9 mouse cellular contexts compared by ENCODE assay signal in the genomic region with DNA sequence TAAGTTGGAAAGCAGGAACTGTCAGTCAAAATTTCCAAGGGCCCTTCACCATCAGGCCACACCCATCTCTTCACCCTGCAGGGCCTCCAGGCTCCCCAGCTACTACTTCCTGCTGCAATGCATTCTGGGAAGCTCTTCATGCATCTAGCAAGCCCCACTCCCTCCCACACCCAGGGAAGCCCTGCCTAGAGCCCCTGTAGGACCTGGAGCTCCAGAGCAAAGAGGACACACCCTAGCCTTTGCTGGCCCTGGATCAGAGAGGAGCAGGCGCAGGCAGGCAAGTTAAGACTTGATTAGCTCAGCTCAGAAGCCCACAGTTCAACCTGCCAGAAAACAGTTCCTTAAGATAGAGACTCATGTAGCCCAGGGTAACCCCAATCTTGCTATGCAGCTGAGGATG. TPM values are rescaled to one million over a fixed set of nuclear protein-coding genes. Genes with fewer than 3 reads are reported as not detected.
A peak's percentile ranks its signal among the peaks of the same experiment; 100 is the strongest.
DNase-seq lines count a peak whose midpoint lies in the region; ATAC-seq lines count a peak whose summit lies in the region.
"Had no signal": no experiment of that assay in that cellular context is flagged by ENCODE, and none has a peak within 500 bp of the region (broad histone marks: within the 10 kb centered on the region; RNA-seq: fewer than 3 reads in every experiment).

No protein-coding gene starts in this region.

- no peaks in the 10 kb centered on the region for H3K9me3 ChIP-seq in liver, embryonic 12.5 days (replicated peaks)
- H3K9me3 ChIP-seq in hindbrain, embryonic 12.5 days (replicated peaks) = no peaks in the 10 kb centered on the region

- peak overlapping the region; percentile 24; the same call in 1 of the 2 replicates for H3K9ac ChIP-seq in liver, embryonic 12.5 days
- no peak overlapping the region for H3K9ac ChIP-seq in hindbrain, embryonic 12.5 days

- peak; percentile 79 for DNase-seq in CD4-positive, CD25-positive, alpha-beta regulatory T cell, adult 2 months (ENCODE audit: low read depth, low spot score)
- peak; percentile 65 for DNase-seq in WW6 (ENCODE audit: low read depth, low spot score)
- peak; percentile 32 for DNase-seq in retina, embryonic 14.5 days (ENCODE audit: low spot score)
- DNase-seq in kidney, adult 11 months = no peak
- DNase-seq in gastrocnemius, postnatal 4 days (ENCODE audit: low spot score in 2 of 2) = no peak
- DNase-seq in cerebellum, postnatal 14 days = no peak
- DNase-seq: cerebellum, adult 11-12 months had no signal

- no peak overlapping the region for H3K4me3 ChIP-seq in liver, embryonic 12.5 days
- H3K4me3 ChIP-seq in hindbrain, embryonic 12.5 days = no peak overlapping the region

- WGBS in liver, embryonic 12.5 days (ENCODE audit: insufficient replicate concordance) = 32% methylated on average over 1 of the region's 1 CpGs
- WGBS in hindbrain, embryonic 12.5 days = 80% methylated on average over 1 of the region's 1 CpGs

- H3K4me2 ChIP-seq in liver, embryonic 12.5 days = peak overlapping the region; percentile 42
- H3K4me2 ChIP-seq in hindbrain, embryonic 12.5 days (replicated peaks) = no peak overlapping the region

- H3K4me1 ChIP-seq in liver, embryonic 12.5 days = peaks cover 26% of the 10 kb centered on the region
- no peaks in the 10 kb centered on the region for H3K4me1 ChIP-seq in hindbrain, embryonic 12.5 days

- H3K36me3 ChIP-seq in liver, embryonic 12.5 days = peaks cover 7% of the 10 kb centered on the region
- peaks cover 4% of the 10 kb centered on the region; the same call in 1 of the 2 replicates for H3K36me3 ChIP-seq in hindbrain, embryonic 12.5 days

- H3K27ac ChIP-seq in liver, embryonic 12.5 days = peak overlapping the region; percentile 90
- no peak overlapping the region for H3K27ac ChIP-seq in hindbrain, embryonic 12.5 days

- peak; percentile 91 for ATAC-seq in liver, embryonic 12.5 days
- no peak for ATAC-seq in hindbrain, embryonic 12.5 days (ENCODE audit: low FRiP score)

- 0 out of 2 replicates have a peak, but pooled peaks cover 4% of the 10 kb centered on the region for H3K27me3 ChIP-seq in liver, embryonic 12.5 days (replicated peaks)
- H3K27me3 ChIP-seq in hindbrain, embryonic 12.5 days = no peaks in the 10 kb centered on the region

RNA-seq across cellular contexts. Expression of a gene that starts 3.9 kb away (rescaled TPM):
- polyA plus RNA-seq in liver, embryonic 12.5 days (2016; fragmentation: Nextera tagmentation; extraction: Ambion mirVana) = 1.2 and 1.4 TPM in 2 replicates
- total RNA-seq in gastrocnemius, postnatal 4 days (2021) = 1 to 10 TPM; 5.0 to 9.0 TPM
- 0.92 and 4.1 TPM in 2 replicates for polyA plus RNA-seq in hindbrain, embryonic 12.5 days (2016; fragmentation: Nextera tagmentation; extraction: Ambion mirVana)

RNA-seq across cellular contexts. Expression of a gene that starts 26.8 kb away (rescaled TPM):
- not detected in 2 replicates for polyA plus RNA-seq in liver, embryonic 12.5 days (2016; fragmentation: Nextera tagmentation; extraction: Ambion mirVana)
- total RNA-seq in gastrocnemius, postnatal 4 days (2021) = under 1 TPM; 0.29 to 0.36 TPM
- polyA plus RNA-seq in hindbrain, embryonic 12.5 days (2016; fragmentation: Nextera tagmentation; extraction: Ambion mirVana) = 0.36 and 0.66 TPM in 2 replicates

RNA-seq across cellular contexts. Expression of a gene that starts 46.8 kb away (rescaled TPM):
- polyA plus RNA-seq in liver, embryonic 12.5 days (2016; fragmentation: Nextera tagmentation; extraction: Ambion mirVana) = 16.8 and 17.3 TPM in 2 replicates
- total RNA-seq in gastrocnemius, postnatal 4 days (2021) = 10 to 100 TPM; 11.5 to 15.7 TPM
- 36.5 and 38.9 TPM in 2 replicates for polyA plus RNA-seq in hindbrain, embryonic 12.5 days (2016; fragmentation: Nextera tagmentation; extraction: Ambion mirVana)

RNA-seq across cellular contexts. Expression of a gene that starts 52.2 kb away (rescaled TPM):
- 0.07 TPM in 1 of 2 replicates, not detected in the other for polyA plus RNA-seq in liver, embryonic 12.5 days (2016; fragmentation: Nextera tagmentation; extraction: Ambion mirVana)
- total RNA-seq in gastrocnemius, postnatal 4 days (2021) = 1 to 10 TPM; 1.2 TPM
- 1.0 TPM in 2 replicates for polyA plus RNA-seq in hindbrain, embryonic 12.5 days (2016; fragmentation: Nextera tagmentation; extraction: Ambion mirVana)

RNA-seq across cellular contexts. Expression of a gene that starts 52.4 kb away (rescaled TPM):
- polyA plus RNA-seq in liver, embryonic 12.5 days (2016; fragmentation: Nextera tagmentation; extraction: Ambion mirVana) = 16.1 and 17.1 TPM in 2 replicates
- total RNA-seq in gastrocnemius, postnatal 4 days (2021) = 10 to 100 TPM; 21.9 to 24.2 TPM
- polyA plus RNA-seq in hindbrain, embryonic 12.5 days (2016; fragmentation: Nextera tagmentation; extraction: Ambion mirVana) = 67.1 and 72.6 TPM in 2 replicates

Comparison
In these comparisons a context has a peak if more than half of its experiments do, and no peak if none do; other contexts are left out.
1. DNase-seq: peak in CD4-positive, CD25-positive, alpha-beta regulatory T cell, adult 2 months (single experiment), WW6 (single experiment) and retina, embryonic 14.5 days (single experiment); none in kidney, adult 11 months (single experiment), gastrocnemius, postnatal 4 days (0 of 2) and cerebellum, postnatal 14 days (0 of 2).